Mouse (Mus musculus) adrenal gland (tissue): ENCODE measurements around the gene Gna15.

Experiments
- microRNA-seq, 2 experiments: library from miRNA; unstranded; fragments of <30 nt; microRNA quantifications; one replicate each; pipeline ENCODE4; 2019

The Gna15 gene

Small RNA genes lying within 50 kb of the gene (microRNA-seq; reads per million reads assigned to microRNA genes)
- gene Gm25595: 0 reads per million in 2 experiments
